Mouse (Mus musculus) C3H10T1/2 (cell line): ENCODE data around the gene Naa11. TPM values are rescaled to one million over a fixed set of nuclear protein-coding genes. Genes with fewer than 3 reads are reported as not detected.

Experiments
- polyA plus RNA-seq, 2 experiments: library from polyadenylated mRNA; unstranded; fragments of >200 nt; fragmentation: generic; extraction: Trizol; gene quantifications; one replicate each; pipeline ENCODE4 v1.2.1; 2012; ENCODE audit warnings: missing spikeins in 2 of 2

Naa11 gene
- polyA plus RNA-seq, result not detected

GRCm38 (mm10) chr5:97392160-97392559 lies at the start of gene Naa11:
Gene Naa11 (minus strand): TSS chr5:97392379.

Other genes starting within 250 kb of the Naa11 start
- not detected for gene Gk2, start 64.6 kb upstream of the Naa11 start, polyA plus RNA-seq